Mouse (Mus musculus): ENCODE data around the gene Arhgap5. TPM values are rescaled to one million over a fixed set of nuclear protein-coding genes. Genes with fewer than 3 reads are reported as not detected.

Arhgap5 gene
- polyA plus RNA-seq (2015; fragmentation: Nextera tagmentation; extraction: Ambion mirVana), result 40.0 and 41.7 TPM in 2 replicates

GRCm38 (mm10) chr12:52503456-52504320, at the start of gene Arhgap5:
TSS of gene Arhgap5 (plus strand) at chr12:52503972.
- ATAC-seq (ENCODE audit: insufficient read depth, low FRiP score, low read depth), result peak; percentile 97
- Histone ChIP-seq H3K4me1 (no peaks in the 10 kb centered on the region), H3K9ac (peak within 1 kb of the TSS; percentile 99), H3K27ac (peak within 1 kb of the TSS; percentile 99), H3K4me3 (replicated peaks) (peak within 1 kb of the TSS; percentile 93), H3K9me3 (no peaks in the 10 kb centered on the region), H3K27me3 (replicated peaks) (no peaks in the 10 kb centered on the region), H3K4me2 (peak within 1 kb of the TSS; percentile 58), H3K36me3 (no peaks in the 10 kb centered on the region)
- under 1% methylated on average over 96 of the region's 119 CpGs for WGBS

- H3K4me1 ChIP-seq, result no peaks in the 10 kb centered on the region
- ATAC-seq (ENCODE audit: insufficient read depth, low FRiP score, low read depth), result no peak
- no peak overlapping the region for H3K4me2 ChIP-seq
- no peaks in the 10 kb centered on the region for H3K27me3 ChIP-seq (replicated peaks)
- no peaks in the 10 kb centered on the region for H3K36me3 ChIP-seq
- no peaks in the 10 kb centered on the region for H3K9me3 ChIP-seq
- no peak overlapping the region for H3K9ac ChIP-seq
- no peak overlapping the region for H3K27ac ChIP-seq
- no peak overlapping the region for H3K4me3 ChIP-seq (replicated peaks)
These were observed 39.2 kb upstream of the Arhgap5 start for GRCm38 (mm10) chr12:52464593-52464992.

DNA sequence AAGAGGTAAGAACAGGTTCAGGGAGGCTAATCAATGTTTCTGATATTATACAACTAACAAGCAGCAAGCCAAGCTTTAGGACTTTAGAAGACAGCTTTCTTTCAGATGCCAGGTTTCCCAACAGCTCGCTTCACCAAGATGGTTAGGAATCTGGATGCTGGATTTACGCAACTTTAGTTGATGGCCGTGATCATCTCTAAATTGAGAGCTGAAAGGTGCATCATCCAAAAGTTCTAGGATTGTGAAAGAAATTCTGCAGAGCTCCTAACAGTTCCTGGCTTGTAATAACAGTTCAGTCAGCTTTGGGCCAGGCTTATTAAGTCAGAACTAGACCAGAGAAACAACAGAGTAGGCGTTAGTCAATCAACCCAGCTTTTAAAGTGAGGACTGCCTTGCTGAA, 32.2 kb upstream of the Arhgap5 start:
- Histone ChIP-seq H3K27me3 (replicated peaks) (no peaks in the 10 kb centered on the region), H3K27ac (no peak overlapping the region), H3K36me3 (no peaks in the 10 kb centered on the region), H3K4me1 (no peaks in the 10 kb centered on the region), H3K4me3 (replicated peaks) (no peak overlapping the region), H3K4me2 (no peak overlapping the region), H3K9ac (no peak overlapping the region), H3K9me3 (no peaks in the 10 kb centered on the region)
- 87% methylated on average over 4 of the region's 4 CpGs for WGBS
- no peak for ATAC-seq (ENCODE audit: insufficient read depth, low FRiP score, low read depth)

DNA sequence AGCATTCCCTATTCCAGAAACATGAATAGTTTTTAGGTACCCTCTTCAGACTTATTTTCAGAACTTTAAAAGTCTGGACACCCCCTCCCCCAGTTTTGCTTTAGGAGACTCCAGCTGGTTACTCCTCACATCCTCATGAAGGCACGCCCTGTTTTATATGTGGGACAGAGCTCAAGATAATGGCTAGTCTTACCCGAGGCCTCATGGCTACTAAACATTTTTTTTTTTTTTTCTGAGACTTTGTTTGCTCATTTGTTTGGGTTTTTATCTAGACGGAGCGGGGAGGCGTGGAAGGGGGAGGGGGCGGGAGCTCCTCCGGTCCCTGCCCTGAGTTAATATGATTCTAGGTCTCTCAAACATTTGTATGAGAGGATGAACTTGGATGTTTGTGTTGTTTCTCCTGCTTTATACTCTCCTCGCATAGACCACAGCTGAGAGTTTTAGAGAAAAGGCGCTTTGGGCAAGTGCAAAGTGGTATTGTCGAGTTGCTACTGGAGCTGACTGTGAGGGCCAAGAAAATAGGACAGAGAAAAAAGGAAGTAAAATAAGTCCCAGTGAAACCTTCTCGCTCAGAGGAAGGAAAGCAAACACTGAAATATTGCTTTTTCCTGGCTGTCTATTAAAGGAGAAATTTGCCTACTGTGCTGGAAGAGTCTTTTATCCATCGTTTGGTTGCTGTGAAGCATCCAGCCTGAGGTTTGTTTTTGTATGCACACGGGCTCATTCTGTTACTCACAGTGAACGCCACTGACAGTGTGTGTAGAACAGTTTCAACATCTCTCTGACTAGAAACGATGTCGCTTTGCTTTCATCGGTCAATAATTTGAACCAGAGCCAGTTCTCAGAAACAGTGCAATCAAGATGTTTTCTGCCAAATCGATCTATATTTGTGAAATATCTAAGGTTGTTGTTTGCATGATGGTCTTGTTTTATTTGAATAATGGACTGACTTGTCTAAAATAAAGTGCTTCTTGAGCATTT, 29.5 kb upstream of the Arhgap5 start:
- no peaks in the 10 kb centered on the region for H3K9me3 ChIP-seq
- H3K4me3 ChIP-seq (replicated peaks), result no peak overlapping the region
- H3K4me2 ChIP-seq, result peak overlapping the region; percentile 30; the same call in 1 of the 2 replicates
- no peaks in the 10 kb centered on the region for H3K27me3 ChIP-seq (replicated peaks)
- no peak for ATAC-seq (ENCODE audit: insufficient read depth, low FRiP score, low read depth)
- 39% methylated on average over 18 of the region's 18 CpGs for WGBS
- H3K4me1 ChIP-seq, result no peaks in the 10 kb centered on the region
- no peak overlapping the region for H3K9ac ChIP-seq
- no peak overlapping the region for H3K27ac ChIP-seq
- no peaks in the 10 kb centered on the region for H3K36me3 ChIP-seq

DNA sequence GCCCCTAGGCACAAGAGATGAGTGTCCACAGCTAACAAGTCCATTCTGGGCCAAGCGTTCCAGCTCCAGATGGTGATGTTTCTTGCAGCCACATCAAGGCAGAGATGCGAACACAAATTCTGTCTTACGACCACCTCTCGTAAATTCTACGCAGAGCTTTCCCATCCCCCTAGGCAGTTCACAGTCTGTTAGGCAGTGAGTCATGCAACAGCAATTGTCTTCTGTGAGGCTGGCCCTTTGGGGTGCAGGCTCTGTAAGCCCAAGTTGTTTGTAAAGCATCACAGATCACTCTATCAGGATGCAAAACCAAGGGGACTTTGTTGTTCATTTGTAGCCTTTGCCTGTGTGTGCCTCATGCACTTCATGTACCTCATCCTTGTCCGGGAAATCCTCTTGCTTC, 27.7 kb upstream of the Arhgap5 start:
- H3K27ac ChIP-seq, result no peak overlapping the region
- no peaks in the 10 kb centered on the region for H3K4me1 ChIP-seq
- H3K9me3 ChIP-seq, result no peaks in the 10 kb centered on the region
- no peaks in the 10 kb centered on the region for H3K27me3 ChIP-seq (replicated peaks)
- no peak for ATAC-seq (ENCODE audit: insufficient read depth, low FRiP score, low read depth)
- no peak overlapping the region for H3K4me3 ChIP-seq (replicated peaks)
- H3K36me3 ChIP-seq, result no peaks in the 10 kb centered on the region
- H3K9ac ChIP-seq, result no peak overlapping the region
- WGBS, result 81% methylated on average over 6 of the region's 6 CpGs
- H3K4me2 ChIP-seq, result no peak overlapping the region

DNA sequence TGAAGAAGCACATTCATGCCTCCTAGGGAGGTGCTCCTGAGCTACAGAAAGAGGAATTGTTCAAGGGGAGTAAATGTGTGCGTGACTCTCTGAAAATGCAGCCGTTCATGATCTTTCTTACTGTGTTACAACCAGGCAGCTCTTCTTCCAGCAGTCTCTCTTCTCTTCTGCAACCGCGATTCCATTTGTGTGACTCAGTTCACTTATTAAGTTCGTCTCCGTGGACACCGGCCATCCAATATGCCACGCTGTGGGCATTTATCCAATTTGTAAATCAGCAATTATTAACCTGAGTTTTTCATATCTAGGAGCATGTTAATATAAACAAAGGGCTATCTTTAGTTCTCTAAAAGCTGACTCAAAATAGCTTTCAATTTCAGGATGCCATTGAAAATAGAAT, 25.2 kb upstream of the Arhgap5 start:
- Histone ChIP-seq H3K36me3 (no peaks in the 10 kb centered on the region), H3K9ac (no peak overlapping the region), H3K27ac (no peak overlapping the region), H3K9me3 (no peaks in the 10 kb centered on the region), H3K27me3 (replicated peaks) (no peaks in the 10 kb centered on the region), H3K4me1 (no peaks in the 10 kb centered on the region), H3K4me3 (replicated peaks) (no peak overlapping the region), H3K4me2 (no peak overlapping the region)
- no peak for ATAC-seq (ENCODE audit: insufficient read depth, low FRiP score, low read depth)
- WGBS, result 79% methylated on average over 8 of the region's 8 CpGs

- H3K4me2 ChIP-seq, result no peak overlapping the region
- H3K4me3 ChIP-seq (replicated peaks), result no peak overlapping the region
- H3K9me3 ChIP-seq, result no peaks in the 10 kb centered on the region
- ATAC-seq (ENCODE audit: insufficient read depth, low FRiP score, low read depth), result no peak
- no peaks in the 10 kb centered on the region for H3K4me1 ChIP-seq
- H3K36me3 ChIP-seq, result no peaks in the 10 kb centered on the region
- H3K27me3 ChIP-seq (replicated peaks), result no peaks in the 10 kb centered on the region
- WGBS, result 57% methylated on average over 6 of the region's 6 CpGs
- no peak overlapping the region for H3K9ac ChIP-seq
- H3K27ac ChIP-seq, result no peak overlapping the region
These were observed 24.4 kb upstream of the Arhgap5 start for GRCm38 (mm10) chr12:52479323-52479722.

- no peak for ATAC-seq (ENCODE audit: insufficient read depth, low FRiP score, low read depth)
- H3K27me3 ChIP-seq (replicated peaks), result no peaks in the 10 kb centered on the region
- no peaks in the 10 kb centered on the region for H3K4me1 ChIP-seq
- H3K4me2 ChIP-seq, result no peak overlapping the region
- no peaks in the 10 kb centered on the region for H3K9me3 ChIP-seq
- H3K9ac ChIP-seq, result no peak overlapping the region
- H3K36me3 ChIP-seq, result no peaks in the 10 kb centered on the region
- no peak overlapping the region for H3K4me3 ChIP-seq (replicated peaks)
- 80% methylated on average over 9 of the region's 9 CpGs for WGBS
- no peak overlapping the region for H3K27ac ChIP-seq
These were observed 22.9 kb upstream of the Arhgap5 start for GRCm38 (mm10) chr12:52480851-52481250.

DNA sequence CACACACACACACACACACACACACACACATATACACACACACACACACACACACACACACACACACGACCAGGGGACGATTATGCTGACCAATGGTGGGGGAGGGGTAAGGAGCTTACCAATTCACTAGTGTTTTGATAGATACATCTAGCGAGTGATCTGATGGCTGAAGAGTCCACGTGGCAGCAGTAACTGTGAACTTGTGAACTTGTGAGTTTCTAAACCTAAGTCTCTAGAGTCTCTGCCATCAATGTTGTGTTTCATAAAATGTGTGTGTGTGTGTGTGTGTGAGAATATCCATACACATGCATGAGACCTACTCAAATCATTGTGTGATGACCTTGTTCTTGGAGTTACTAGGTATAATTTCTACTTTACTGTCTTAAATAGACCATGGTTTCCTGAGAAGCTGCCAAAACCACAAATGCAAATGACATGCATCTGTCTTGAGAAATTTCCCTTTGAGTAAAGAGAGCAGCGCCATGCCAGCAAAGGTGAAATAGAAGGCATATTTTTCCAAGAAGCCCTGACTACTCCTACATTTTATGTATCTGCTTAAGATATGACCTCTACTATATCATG, 21.7 kb upstream of the Arhgap5 start:
- 69% methylated on average over 5 of the region's 5 CpGs for WGBS
- no peaks in the 10 kb centered on the region for H3K27me3 ChIP-seq (replicated peaks)
- ATAC-seq (ENCODE audit: insufficient read depth, low FRiP score, low read depth), result no peak
- no peak overlapping the region for H3K27ac ChIP-seq
- H3K4me3 ChIP-seq (replicated peaks), result no peak overlapping the region
- H3K4me1 ChIP-seq, result no peaks in the 10 kb centered on the region
- no peak overlapping the region for H3K4me2 ChIP-seq
- H3K36me3 ChIP-seq, result no peaks in the 10 kb centered on the region
- H3K9me3 ChIP-seq, result no peaks in the 10 kb centered on the region
- no peak overlapping the region for H3K9ac ChIP-seq

GRCm38 (mm10) chr12:52483219-52483618, 20.6 kb upstream of the Arhgap5 start:
- ATAC-seq (ENCODE audit: insufficient read depth, low FRiP score, low read depth), result no peak

GRCm38 (mm10) chr12:52488266-52488975, 15.4 kb upstream of the Arhgap5 start:
- WGBS, result 42% methylated on average over 15 of the region's 15 CpGs
- no peak overlapping the region for H3K4me3 ChIP-seq (replicated peaks)
- H3K4me2 ChIP-seq, result no peak overlapping the region
- no peak for ATAC-seq (ENCODE audit: insufficient read depth, low FRiP score, low read depth)
- no peak overlapping the region for H3K9ac ChIP-seq
- H3K27me3 ChIP-seq (replicated peaks), result no peaks in the 10 kb centered on the region
- H3K9me3 ChIP-seq, result no peaks in the 10 kb centered on the region
- H3K4me1 ChIP-seq, result no peaks in the 10 kb centered on the region
- no peak overlapping the region for H3K27ac ChIP-seq
- H3K36me3 ChIP-seq, result no peaks in the 10 kb centered on the region

More at GRCm38 (mm10) chr12:52483219-52483618, 20.6 kb upstream of the Arhgap5 start:
- no peaks in the 10 kb centered on the region for H3K9me3 ChIP-seq
- no peaks in the 10 kb centered on the region for H3K4me1 ChIP-seq
- H3K9ac ChIP-seq, result no peak overlapping the region
- H3K27me3 ChIP-seq (replicated peaks), result no peaks in the 10 kb centered on the region
- no peak overlapping the region for H3K4me2 ChIP-seq
- 88% methylated on average over 9 of the region's 9 CpGs for WGBS
- no peak overlapping the region for H3K27ac ChIP-seq
- H3K4me3 ChIP-seq (replicated peaks), result no peak overlapping the region
- no peaks in the 10 kb centered on the region for H3K36me3 ChIP-seq
